In genomic region chr10:80321670-80322581, GRCm38 (mm10) we compare ENCODE assay signal across 9 mouse cellular contexts. TPM values are rescaled to one million over a fixed set of nuclear protein-coding genes. Genes with fewer than 3 reads are reported as not detected.
DNase-seq lines count a peak whose midpoint lies in the region; ATAC-seq and TF ChIP-seq lines count a peak whose summit lies in the region.
"Had no signal": no experiment of that assay in that cellular context is flagged by ENCODE, and none has a peak within 500 bp of the region (broad histone marks: within the 10 kb centered on the region; RNA-seq: fewer than 3 reads in every experiment).

No protein-coding gene starts in this region.

- H3K4me3 ChIP-seq in liver, adult 2 months (ENCODE audit: insufficient read depth, low read depth, low read length): peak overlapping the region; percentile 81
- H3K4me3 ChIP-seq in intestine, postnatal 0 days (ENCODE audit: low read depth, low read length): no peak overlapping the region; the same call in 1 of the 2 replicates
- no peak overlapping the region for H3K4me3 ChIP-seq in neural tube, embryonic 12.5 days

- peak; percentile 70 for DNase-seq in cerebellum, adult 9-11 months
- no peak for DNase-seq in liver, adult 2 months (ENCODE audit: extremely low read depth, low read depth, low spot score)
- DNase-seq in liver: no peak
- no peak for DNase-seq in layer of hippocampus, adult 9-11 months
- DNase-seq in adrenal gland, adult 18-20 months (ENCODE audit: low spot score in 2 of 2): no peak
- DNase-seq: thymus, postnatal 4 days had no signal

- no peaks in the 10 kb centered on the region for H3K27me3 ChIP-seq in liver, adult 2 months (ENCODE audit: control insufficient read depth, insufficient read depth, low read length)
- H3K27me3 ChIP-seq in intestine, postnatal 0 days (replicated peaks; ENCODE audit: control insufficient read depth, insufficient read depth, low read length): no peaks in the 10 kb centered on the region
- peaks cover 13% of the 10 kb centered on the region for H3K27me3 ChIP-seq in neural tube, embryonic 12.5 days (replicated peaks)

- no peak for TF ChIP-seq POLR2A in liver, adult 2 months (IDR thresholded peaks at IDR 0.05; ENCODE audit: extremely low read depth, insufficient read depth, low read length)

- H3K27ac ChIP-seq in liver, adult 2 months (replicated peaks; ENCODE audit: insufficient read depth, low read depth, low read length): peak overlapping the region; percentile 83
- no peak overlapping the region for H3K27ac ChIP-seq in intestine, postnatal 0 days (ENCODE audit: low read depth, low read length)
- H3K27ac ChIP-seq in neural tube, embryonic 12.5 days: no peak overlapping the region

- H3K36me3 ChIP-seq in liver, adult 2 months (ENCODE audit: control insufficient read depth, insufficient read depth, low read length): no peaks in the 10 kb centered on the region
- peaks cover 24% of the 10 kb centered on the region for H3K36me3 ChIP-seq in intestine, postnatal 0 days (ENCODE audit: control insufficient read depth, insufficient read depth)
- peaks cover 21% of the 10 kb centered on the region for H3K36me3 ChIP-seq in neural tube, embryonic 12.5 days

- 91% methylated on average over 21 of the region's 21 CpGs for WGBS in liver, adult 2 months
- WGBS in intestine, postnatal 0 days: 92% methylated on average over 21 of the region's 21 CpGs
- 90% methylated on average over 21 of the region's 21 CpGs for WGBS in neural tube, embryonic 12.5 days

- H3K4me1 ChIP-seq in liver, adult 2 months (ENCODE audit: control insufficient read depth, insufficient read depth, low read length): peaks cover 17% of the 10 kb centered on the region
- H3K4me1 ChIP-seq in intestine, postnatal 0 days (replicated peaks; ENCODE audit: control insufficient read depth, insufficient read depth, low read length): peaks cover 14% of the 10 kb centered on the region
- H3K4me1 ChIP-seq in neural tube, embryonic 12.5 days: peaks cover 39% of the 10 kb centered on the region

- peak overlapping the region; percentile 87 for H3K9ac ChIP-seq in liver, adult 2 months (ENCODE audit: low read depth, low read length)
- no peak overlapping the region for H3K9ac ChIP-seq in intestine, postnatal 0 days (ENCODE audit: low read depth, low read length)
- no peak overlapping the region for H3K9ac ChIP-seq in neural tube, embryonic 12.5 days

- ATAC-seq in cerebellum, adult (ENCODE audit: insufficient number of reproducible peaks, low FRiP score, low TSS enrichment): no peak
- ATAC-seq in intestine, postnatal 0 days: no peak
- ATAC-seq in neural tube, embryonic 12.5 days (ENCODE audit: low FRiP score, low read depth): no peak

- no peak for TF ChIP-seq CTCF in liver, adult 2 months (IDR thresholded peaks at IDR 0.05; ENCODE audit: low read depth, low read length)
- no peak for TF ChIP-seq CTCF in intestine, postnatal 0 days (IDR thresholded peaks at IDR 0.05; ENCODE audit: low read depth)

- H3K9me3 ChIP-seq in intestine, postnatal 0 days (ENCODE audit: control insufficient read depth): no peaks in the 10 kb centered on the region
- H3K9me3 ChIP-seq in neural tube, embryonic 12.5 days: no peaks in the 10 kb centered on the region

- H3K79me2 ChIP-seq in liver, adult 2 months (ENCODE audit: control insufficient read depth, insufficient read depth, low read length): peaks cover 2% of the 10 kb centered on the region; the same call in 1 of the 2 replicates

- H3K4me2 ChIP-seq in intestine, postnatal 0 days (replicated peaks; ENCODE audit: low read depth): peak overlapping the region; percentile 97
- peak overlapping the region; percentile 96; the same call in 1 of the 2 replicates for H3K4me2 ChIP-seq in neural tube, embryonic 12.5 days (replicated peaks)

RNA-seq across cellular contexts. Expression of gene 2310011J03Rik, which starts 1.6 kb away (rescaled TPM):
- total RNA-seq in liver, adult 2 months (2014; rRNA removed): 10.4 and 12.4 TPM in 2 replicates
- 25.4 and 25.5 TPM in 2 replicates for polyA plus RNA-seq in liver, adult 2 months (2012; rRNA removed)
- 85.2 and 87.6 TPM in 2 replicates for polyA plus RNA-seq in intestine, postnatal 0 days (2015; fragmentation: Nextera tagmentation; extraction: Ambion mirVana)
- 37.7 and 41.1 TPM in 2 replicates for polyA plus RNA-seq in neural tube, embryonic 12.5 days (2016; fragmentation: Nextera tagmentation; extraction: Ambion mirVana)
- 10 to 100 TPM; 25.0 to 28.9 TPM for total RNA-seq in adrenal gland, adult 18-20 months (2021)

RNA-seq across cellular contexts. Expression of gene Pcsk4, which starts 7.4 kb away (rescaled TPM):
- 8.8 and 12.5 TPM in 2 replicates for total RNA-seq in liver, adult 2 months (2014; rRNA removed)
- 19.2 and 21.8 TPM in 2 replicates for polyA plus RNA-seq in liver, adult 2 months (2012; rRNA removed)
- 13.1 and 18.8 TPM in 2 replicates for polyA plus RNA-seq in intestine, postnatal 0 days (2015; fragmentation: Nextera tagmentation; extraction: Ambion mirVana)
- 2.2 and 2.3 TPM in 2 replicates for polyA plus RNA-seq in neural tube, embryonic 12.5 days (2016; fragmentation: Nextera tagmentation; extraction: Ambion mirVana)
- 1 to 10 TPM; 1.6 to 3.1 TPM for total RNA-seq in adrenal gland, adult 18-20 months (2021)

RNA-seq across cellular contexts. Expression of gene Reep6, which starts 7.8 kb away (rescaled TPM):
- 112 and 185 TPM in 2 replicates for total RNA-seq in liver, adult 2 months (2014; rRNA removed)
- polyA plus RNA-seq in liver, adult 2 months (2012; rRNA removed): 384 and 617 TPM in 2 replicates
- 261 and 282 TPM in 2 replicates for polyA plus RNA-seq in intestine, postnatal 0 days (2015; fragmentation: Nextera tagmentation; extraction: Ambion mirVana)
- 3.4 and 3.6 TPM in 2 replicates for polyA plus RNA-seq in neural tube, embryonic 12.5 days (2016; fragmentation: Nextera tagmentation; extraction: Ambion mirVana)
- total RNA-seq in adrenal gland, adult 18-20 months (2021): 10 to 100 TPM; 10.2 to 20.8 TPM

RNA-seq across cellular contexts. Expression of gene Apc2, which starts 26.1 kb away (rescaled TPM):
- 0.09 and 0.20 TPM in 2 replicates for total RNA-seq in liver, adult 2 months (2014; rRNA removed)
- 0.19 and 0.20 TPM in 2 replicates for polyA plus RNA-seq in liver, adult 2 months (2012; rRNA removed)
- 1.1 and 1.6 TPM in 2 replicates for polyA plus RNA-seq in intestine, postnatal 0 days (2015; fragmentation: Nextera tagmentation; extraction: Ambion mirVana)
- polyA plus RNA-seq in neural tube, embryonic 12.5 days (2016; fragmentation: Nextera tagmentation; extraction: Ambion mirVana): 160 and 175 TPM in 2 replicates
- total RNA-seq in adrenal gland, adult 18-20 months (2021): 1 to 10 TPM; 1.8 to 2.0 TPM

RNA-seq across cellular contexts. Expression of gene Adamtsl5, which starts 26.3 kb away (rescaled TPM):
- 0.28 and 0.40 TPM in 2 replicates for total RNA-seq in liver, adult 2 months (2014; rRNA removed)
- polyA plus RNA-seq in liver, adult 2 months (2012; rRNA removed): 1.4 and 1.6 TPM in 2 replicates
- 46.7 and 50.4 TPM in 2 replicates for polyA plus RNA-seq in intestine, postnatal 0 days (2015; fragmentation: Nextera tagmentation; extraction: Ambion mirVana)
- 0.50 and 1.1 TPM in 2 replicates for polyA plus RNA-seq in neural tube, embryonic 12.5 days (2016; fragmentation: Nextera tagmentation; extraction: Ambion mirVana)
- 10 to 100 TPM in 1 of 2 experiments, 1 to 10 TPM in 1; 5.1 to 11.5 TPM for total RNA-seq in adrenal gland, adult 18-20 months (2021)

Comparison
In these comparisons a context has a peak if more than half of its experiments do, and no peak if none do; other contexts are left out.
1. RNA of gene Reep6, which starts 7.8 kb away (polyA plus RNA-seq): 384 to 617 TPM in liver, adult 2 months and 261 to 282 TPM in intestine, postnatal 0 days; 3.4 to 3.6 TPM in neural tube, embryonic 12.5 days; every median in the first group is over 10 times any median in the second.